Mouse (Mus musculus) neural tube, embryonic 11.5 days (tissue): ENCODE data around the gene Fgd3. TPM values are rescaled to one million over a fixed set of nuclear protein-coding genes. Genes with fewer than 3 reads are reported as not detected.

Experiments used
- ATAC-seq: fragments of 200-750 bp; cut with Nextera tagmentation; 2 replicates; pipeline ENCODE4 v1.8.0; 2017; ENCODE audit warnings: moderate number of reproducible peaks, mild to moderate bottlenecking, moderate TSS enrichment, moderate library complexity; ENCODE audit not compliant: insufficient read depth, low FRiP score, low TSS enrichment
- DNase-seq: peaks from one replicate; pipeline ENCODE4 v3.0.0-alpha.2; 2015; ENCODE audit warnings: low spot score
- H3K27ac ChIP-seq: fragments of 300-500 bp; sonication (generic); 2 replicates; pipeline ENCODE4 v1.5.1; 2014; ENCODE audit warnings: low read depth, mild to moderate bottlenecking, low read length
- H3K27me3 ChIP-seq: fragments of 300-500 bp; sonication (generic); 2 replicates; pipeline ENCODE4 v1.6.1; 2014; ENCODE audit warnings: mild to moderate bottlenecking, low read length, mixed read lengths; ENCODE audit not compliant: control insufficient read depth, insufficient read depth
- H3K36me3 ChIP-seq: fragments of 300-500 bp; sonication (generic); 2 replicates; pipeline ENCODE4 v1.6.1; 2014; ENCODE audit warnings: mild to moderate bottlenecking, low read length, moderate library complexity, mixed read lengths; ENCODE audit not compliant: control insufficient read depth, insufficient read depth
- H3K4me1 ChIP-seq: fragments of 300-500 bp; sonication (generic); 2 replicates; pipeline ENCODE4 v1.6.1; 2014; ENCODE audit warnings: low read length, mixed read lengths; ENCODE audit not compliant: control insufficient read depth, insufficient read depth
- H3K4me2 ChIP-seq: fragments of 300-500 bp; sonication (generic); 2 replicates; pipeline ENCODE4 v1.6.1; 2014; ENCODE audit warnings: low read depth, mild to moderate bottlenecking, moderate library complexity
- H3K4me3 ChIP-seq: fragments of 300-500 bp; sonication (generic); 2 replicates; pipeline ENCODE4 v1.5.1; 2014; ENCODE audit warnings: low read depth, low read length
- H3K9ac ChIP-seq: fragments of 300-500 bp; sonication (generic); 2 replicates; pipeline ENCODE4 v1.6.1; 2014; ENCODE audit warnings: mild to moderate bottlenecking, low read length
- H3K9me3 ChIP-seq: fragments of 300-500 bp; sonication (generic); 2 replicates; pipeline ENCODE4 v1.6.1; 2016; ENCODE audit warnings: low read length; ENCODE audit not compliant: control insufficient read depth
- WGBS: fragments of 180-500 bp; shearing (Covaris S2); extraction: QIAGEN DNeasy Blood & Tissue Kit; methylation state at CpG from one replicate; pipeline ENCODE4 v1.1.7; 2014; 5-methylcytosine and 5-hydroxymethylcytosine counted together
- polyA plus RNA-seq: library from polyadenylated mRNA; unstranded; fragments of >200 nt; fragmentation: Nextera tagmentation; extraction: Ambion mirVana; gene quantifications from 2 replicates; pipeline ENCODE4 v1.2.1, GENCODE M21; 2014

Gene Fgd3
- polyA plus RNA-seq, 1 experiment from 2014 or later = 1.1 TPM

DNA sequence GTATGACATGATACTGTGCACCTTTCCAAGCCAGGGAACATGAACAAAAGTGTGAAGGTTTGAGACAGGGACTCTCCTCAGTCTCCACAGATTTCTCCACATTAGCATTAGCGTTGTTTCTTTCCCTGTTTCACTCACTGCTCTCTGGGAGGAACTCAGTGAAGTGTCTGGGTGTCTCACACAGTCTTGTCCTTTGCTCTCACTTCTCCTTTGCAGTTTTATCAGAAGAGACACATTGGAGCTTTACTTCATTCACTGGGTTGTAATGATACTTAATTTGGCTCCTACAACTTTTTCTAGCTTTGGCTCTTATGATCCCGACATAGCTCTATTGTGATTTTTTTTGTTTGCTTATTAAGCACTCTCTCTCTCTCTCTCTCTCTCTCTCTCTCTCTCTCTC, 28.4 kb upstream of the Fgd3 start:
- 88% methylated on average over 2 of the region's 2 CpGs for WGBS
- Histone ChIP-seq H3K4me2 (no peak overlapping the region), H3K9ac (no peak overlapping the region), H3K27ac (no peak overlapping the region), H3K27me3 (no peaks in the 10 kb centered on the region), H3K9me3 (no peaks in the 10 kb centered on the region), H3K36me3 (no peaks in the 10 kb centered on the region), H3K4me3 (no peak overlapping the region), H3K4me1 (peaks cover 12% of the 10 kb centered on the region; the same call in 1 of the 2 replicates)
- no peak for DNase-seq
- no peak for ATAC-seq

DNA sequence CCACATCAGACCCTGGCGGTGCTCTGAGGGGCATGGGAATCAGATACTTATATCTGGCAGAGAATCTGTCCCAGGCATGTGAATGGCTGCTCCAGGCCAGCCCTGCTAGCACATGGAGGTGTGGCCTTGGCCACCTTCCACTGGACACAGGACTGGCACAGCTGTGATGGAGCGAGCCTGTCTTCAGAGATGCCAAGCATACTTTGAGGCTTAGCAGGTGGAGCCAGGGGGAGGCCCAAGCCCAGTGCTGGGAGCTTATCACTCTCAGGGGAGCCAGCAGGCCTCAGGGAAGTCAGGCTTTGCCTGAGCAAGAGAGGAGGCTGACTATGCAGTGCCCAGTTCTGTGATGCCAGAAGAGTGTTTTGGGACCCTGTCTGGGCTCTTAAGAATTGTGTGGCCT, 25.4 kb upstream of the Fgd3 start:
- H3K4me2 ChIP-seq = no peak overlapping the region
- no peak for ATAC-seq
- H3K27me3 ChIP-seq = no peaks in the 10 kb centered on the region
- peaks cover 21% of the 10 kb centered on the region; the same call in 1 of the 2 replicates for H3K4me1 ChIP-seq
- 85% methylated on average over 2 of the region's 2 CpGs for WGBS
- no peaks in the 10 kb centered on the region for H3K36me3 ChIP-seq
- H3K27ac ChIP-seq = no peak overlapping the region
- no peak for DNase-seq
- H3K9me3 ChIP-seq = no peaks in the 10 kb centered on the region
- H3K9ac ChIP-seq = no peak overlapping the region
- H3K4me3 ChIP-seq = no peak overlapping the region

DNA sequence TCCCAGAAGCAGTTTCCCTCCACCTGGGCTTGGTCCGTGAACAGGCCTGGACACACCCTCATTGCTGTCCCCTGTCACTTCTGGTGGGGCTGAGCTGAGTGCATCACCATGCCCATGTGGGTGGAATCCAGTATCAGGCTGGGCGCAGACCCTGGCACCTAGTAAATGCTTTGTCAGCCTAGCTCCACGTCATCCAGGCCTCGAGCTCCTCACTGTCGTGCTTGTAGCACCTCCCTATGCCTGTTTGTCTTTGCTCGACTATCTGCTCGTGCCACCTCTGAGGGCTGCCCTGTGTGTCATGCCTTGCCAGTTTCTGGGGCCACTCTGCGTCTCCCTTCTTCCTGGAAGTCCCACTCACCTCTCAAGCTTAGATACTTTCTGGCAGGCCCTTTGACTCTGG, 24.5 kb upstream of the Fgd3 start:
- WGBS = 86% methylated on average over 8 of the region's 8 CpGs
- Histone ChIP-seq H3K9me3 (no peaks in the 10 kb centered on the region), H3K4me1 (peaks cover 21% of the 10 kb centered on the region; the same call in 1 of the 2 replicates), H3K36me3 (no peaks in the 10 kb centered on the region), H3K4me2 (no peak overlapping the region; the same call in 1 of the 2 replicates), H3K4me3 (no peak overlapping the region), H3K27ac (no peak overlapping the region), H3K9ac (no peak overlapping the region), H3K27me3 (no peaks in the 10 kb centered on the region)
- ATAC-seq = no peak
- no peak for DNase-seq

DNA sequence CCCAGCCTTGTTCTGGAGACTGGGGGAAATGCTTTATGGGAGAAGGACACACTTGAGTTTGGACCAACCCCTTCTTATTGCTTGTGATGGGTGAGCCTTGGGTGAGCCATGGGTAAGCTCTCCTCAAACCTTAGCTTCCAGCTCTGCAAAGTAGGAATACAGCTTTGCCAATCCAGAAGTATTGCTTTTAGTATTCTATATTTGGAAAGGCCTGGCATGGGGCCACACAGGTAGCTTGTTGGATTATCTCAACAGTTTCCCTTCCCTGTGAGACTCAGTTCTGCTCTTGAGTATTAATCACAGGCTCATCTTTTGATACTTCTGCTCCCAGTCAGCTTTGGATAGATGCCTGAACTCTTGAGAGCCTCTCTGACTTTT, 22.6 kb upstream of the Fgd3 start:
- ATAC-seq = no peak
- H3K9ac ChIP-seq = peak overlapping the region; percentile 80
- H3K36me3 ChIP-seq = no peaks in the 10 kb centered on the region
- peak overlapping the region; percentile 82 for H3K4me3 ChIP-seq
- no peaks in the 10 kb centered on the region for H3K27me3 ChIP-seq
- DNase-seq = no peak
- H3K9me3 ChIP-seq = no peaks in the 10 kb centered on the region
- H3K27ac ChIP-seq = no peak overlapping the region
- H3K4me1 ChIP-seq = peaks cover 18% of the 10 kb centered on the region; the same call in 1 of the 2 replicates
- H3K4me2 ChIP-seq = peak overlapping the region; percentile 73

DNA sequence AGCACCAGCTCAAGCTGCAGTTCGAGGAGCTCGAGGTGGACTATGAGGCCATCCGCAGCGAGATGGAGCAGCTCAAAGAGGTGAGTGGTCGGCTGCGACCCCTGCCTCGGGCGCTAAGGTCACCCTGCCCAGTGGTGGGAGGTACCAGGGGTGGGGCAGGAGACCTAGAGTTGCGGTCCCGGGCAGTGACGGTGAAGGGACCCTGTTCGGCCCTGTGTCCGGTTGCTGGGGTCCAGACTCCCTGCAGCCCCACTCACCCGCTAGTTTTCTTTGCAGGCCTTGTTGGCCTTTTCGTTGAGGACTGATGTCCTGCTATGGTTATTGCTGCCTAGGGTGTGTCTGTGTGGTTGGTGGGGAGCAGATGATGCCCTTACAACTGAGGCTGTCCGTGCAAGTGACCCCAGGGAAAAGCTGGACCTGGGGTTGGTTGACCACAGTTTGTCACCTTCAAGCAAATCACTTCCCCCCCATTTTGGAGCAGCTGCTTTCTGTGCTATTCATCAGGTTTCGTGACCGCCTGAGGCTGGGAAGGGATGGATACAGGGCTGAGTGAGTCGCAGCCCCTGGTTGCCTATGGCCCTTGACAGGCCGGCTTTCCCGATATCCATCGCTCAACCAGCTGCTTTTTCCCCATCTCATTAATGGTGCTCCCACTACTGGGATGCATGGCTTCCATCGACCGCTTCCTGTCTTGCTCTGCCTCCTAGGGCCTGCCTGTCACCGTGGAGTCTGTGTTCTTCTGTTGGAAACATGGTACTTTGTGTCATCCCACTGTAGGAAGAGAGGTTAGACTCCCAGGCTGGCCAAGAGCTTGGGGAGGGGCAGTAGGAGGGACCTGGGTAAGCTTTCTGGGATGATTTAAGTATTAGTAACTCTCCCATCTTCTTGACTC, 22.0 kb upstream of the Fgd3 start:
- WGBS = 13% methylated on average over 25 of the region's 25 CpGs

DNA sequence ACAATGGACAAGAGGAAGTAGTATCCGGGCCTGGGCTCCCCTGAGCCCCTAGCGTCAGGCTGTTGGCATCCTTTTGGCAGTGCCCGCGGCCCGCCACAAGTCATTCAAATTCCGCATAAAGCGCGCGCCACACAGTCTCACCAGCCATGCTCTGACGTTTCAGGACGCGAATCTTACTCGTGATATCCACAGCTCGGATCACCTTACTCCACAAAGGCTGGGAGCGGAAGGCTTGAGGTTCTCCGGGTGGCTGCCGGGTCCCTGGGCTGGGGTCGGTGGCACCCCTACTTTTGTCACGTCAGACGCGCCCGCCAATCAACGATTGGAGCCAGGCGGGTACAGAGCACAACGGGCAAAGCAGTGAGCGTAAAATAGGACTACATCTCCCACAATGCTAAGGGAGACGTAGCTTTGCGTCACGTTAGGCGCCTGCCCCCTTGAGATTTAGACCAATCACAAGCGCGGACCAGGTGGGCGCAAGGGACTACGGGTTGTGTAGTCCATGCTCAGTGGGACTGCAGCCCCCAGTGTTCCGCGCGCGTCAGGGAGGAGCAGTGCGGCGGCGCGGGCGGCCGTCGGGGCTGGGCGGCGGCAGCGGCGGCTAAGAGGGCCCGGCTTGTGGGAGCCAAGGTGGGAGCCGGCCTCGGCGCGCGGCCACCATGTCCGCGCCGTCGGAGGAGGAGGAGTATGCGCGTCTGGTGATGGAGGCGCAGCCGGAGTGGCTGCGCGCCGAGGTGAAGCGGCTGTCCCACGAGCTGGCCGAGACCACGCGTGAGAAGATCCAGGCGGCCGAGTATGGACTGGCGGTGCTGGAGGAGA, 21.1 kb upstream of the Fgd3 start, which contains the start of gene Bicd2:
Gene Bicd2, plus strand, starts transcription at position 574 of the 819 bp plus-strand sequence.
- Histone ChIP-seq H3K36me3 (no peaks in the 10 kb centered on the region), H3K9me3 (no peaks in the 10 kb centered on the region), H3K27ac (peak within 1 kb of the TSS; percentile 58; the same call in 1 of the 2 replicates), H3K4me3 (peak within 1 kb of the TSS; percentile 82), H3K9ac (peak within 1 kb of the TSS; percentile 80), H3K4me1 (peaks cover 18% of the 10 kb centered on the region; the same call in 1 of the 2 replicates), H3K27me3 (no peaks in the 10 kb centered on the region), H3K4me2 (peak within 1 kb of the TSS; percentile 73)
- ATAC-seq (peak; percentile 99), DNase-seq (peak; percentile 95)
- WGBS = under 1% methylated on average over 73 of the region's 74 CpGs

More for the DNA sequence above, 22.0 kb upstream of the Fgd3 start:
- Histone ChIP-seq H3K4me3 (peak overlapping the region; percentile 82), H3K9ac (peak overlapping the region; percentile 80), H3K9me3 (no peaks in the 10 kb centered on the region), H3K27me3 (no peaks in the 10 kb centered on the region), H3K4me1 (peaks cover 18% of the 10 kb centered on the region; the same call in 1 of the 2 replicates), H3K36me3 (no peaks in the 10 kb centered on the region), H3K27ac (peak overlapping the region; percentile 58; the same call in 1 of the 2 replicates), H3K4me2 (peak overlapping the region; percentile 73)
- ATAC-seq = peak; percentile 51
- peak; percentile 39 for DNase-seq

DNA sequence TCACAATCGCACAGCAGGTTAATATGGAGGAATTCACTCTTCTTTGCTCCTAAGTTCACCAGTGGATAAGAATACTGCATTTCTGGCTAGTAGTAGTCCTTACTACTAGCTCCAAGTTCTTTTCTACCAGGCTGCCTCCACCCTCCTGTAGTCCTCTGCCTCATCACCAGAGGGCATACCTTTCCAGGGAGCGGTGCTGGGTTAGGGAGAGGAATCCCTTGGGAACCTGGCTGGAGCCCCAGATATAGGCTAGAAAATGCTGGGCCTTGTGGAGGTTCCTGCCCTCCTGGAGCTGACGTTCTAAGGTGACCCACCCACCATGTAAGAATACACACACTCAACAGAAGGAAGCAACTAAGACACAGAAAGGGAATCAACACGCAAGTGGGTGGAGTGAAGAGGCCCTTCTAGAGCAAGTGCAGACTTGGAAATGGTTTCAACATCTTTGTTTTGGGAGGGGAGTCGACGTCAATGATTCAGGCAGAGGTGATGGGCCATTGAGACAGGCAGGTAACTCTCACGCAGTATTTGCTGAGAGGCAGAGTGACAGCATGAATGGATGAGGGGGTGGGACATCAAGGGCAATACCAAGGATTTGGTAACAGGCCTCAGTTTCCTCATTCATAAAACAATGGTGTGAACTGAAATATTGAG, 18.9 kb upstream of the Fgd3 start:
- Histone ChIP-seq H3K27ac (no peak overlapping the region), H3K4me3 (no peak overlapping the region), H3K9me3 (no peaks in the 10 kb centered on the region), H3K36me3 (no peaks in the 10 kb centered on the region), H3K9ac (no peak overlapping the region), H3K4me1 (peaks cover 15% of the 10 kb centered on the region; the same call in 1 of the 2 replicates), H3K27me3 (no peaks in the 10 kb centered on the region), H3K4me2 (no peak overlapping the region)
- ATAC-seq = no peak
- no peak for DNase-seq
- 79% methylated on average over 7 of the region's 7 CpGs for WGBS
